Mouse (Mus musculus) T-helper 17 cell (primary cell): ENCODE measurements around the gene Usp53.

Experiments
- in situ Hi-C, 2 experiments: fragments of 300-600 bp; cut with MboI, MseI; formaldehyde crosslinking; loops; 1 replicate in 1 of 2; 2 replicates in 1 of 2; pipeline ENCODE4 v1.15.1; 2025; ENCODE audit warnings: high pct_unique_total_duplicates in 2 of 2

The Usp53 gene

GRCm38 (mm10) chr3:122894772-122895171, 89.5 kb downstream of the Usp53 start, which contains the start of gene Fabp2:
TSS of gene Fabp2 (plus strand) at chr3:122895072.
- in situ Hi-C loops: no loop called here

- in situ Hi-C loops: no loop called here
These were observed 95.9 kb downstream of the Usp53 start for GRCm38 (mm10) chr3:122888371-122888819.

GRCm38 (mm10) chr3:122887505-122888301, 96.6 kb downstream of the Usp53 start:
- in situ Hi-C loops: no loop called here
